Mouse (Mus musculus) liver, embryonic 15.5 days (tissue): ENCODE measurements around the gene Arcn1. TPM values are rescaled to one million over a fixed set of nuclear protein-coding genes. Genes with fewer than 3 reads are reported as not detected.

Source experiments
- ATAC-seq: fragments of 200-750 bp; cut with Nextera tagmentation; 2 replicates; pipeline ENCODE4 v1.8.0; 2017; ENCODE audit warnings: moderate number of reproducible peaks, mild to moderate bottlenecking, moderate library complexity; ENCODE audit not compliant: insufficient read depth
- H3K27ac ChIP-seq: fragments of 300-500 bp; sonication (generic); replicated peaks from 2 replicates; pipeline ENCODE4 v1.5.1; 2015; ENCODE audit warnings: mild to moderate bottlenecking, inconsistent platforms
- H3K27me3 ChIP-seq: fragments of 300-500 bp; sonication (generic); 2 replicates; pipeline ENCODE4 v1.6.1; 2015; ENCODE audit warnings: mild to moderate bottlenecking, inconsistent platforms
- H3K36me3 ChIP-seq: fragments of 300-500 bp; sonication (generic); replicated peaks from 2 replicates; pipeline ENCODE4 v1.6.1; 2015; ENCODE audit warnings: moderate library complexity, mild to moderate bottlenecking, inconsistent platforms
- H3K4me1 ChIP-seq: fragments of 300-500 bp; sonication (generic); replicated peaks from 2 replicates; pipeline ENCODE4 v1.6.1; 2015; ENCODE audit warnings: inconsistent platforms
- H3K4me2 ChIP-seq: fragments of 300-500 bp; sonication (generic); 2 replicates; pipeline ENCODE4 v1.6.1; 2015; ENCODE audit warnings: moderate library complexity, mild to moderate bottlenecking, inconsistent platforms
- H3K4me3 ChIP-seq: fragments of 300-500 bp; sonication (generic); replicated peaks from 2 replicates; pipeline ENCODE4 v1.5.1; 2015; ENCODE audit warnings: mild to moderate bottlenecking, inconsistent platforms
- H3K9ac ChIP-seq: fragments of 300-500 bp; sonication (generic); 2 replicates; pipeline ENCODE4 v1.6.1; 2015; ENCODE audit warnings: moderate library complexity, mild to moderate bottlenecking, inconsistent platforms
- H3K9me3 ChIP-seq: fragments of 300-500 bp; sonication (generic); replicated peaks from 2 replicates; pipeline ENCODE4 v1.6.1; 2016; ENCODE audit warnings: inconsistent platforms
- WGBS: fragments of 180-500 bp; shearing (Covaris S2); methylation state at CpG from one replicate; pipeline ENCODE4 v1.1.7; 2015; ENCODE audit warnings: mixed read lengths; ENCODE audit not compliant: insufficient replicate concordance; 5-methylcytosine and 5-hydroxymethylcytosine counted together
- polyA plus RNA-seq: library from polyadenylated mRNA; unstranded; fragments of >200 nt; fragmentation: Nextera tagmentation; extraction: Ambion mirVana; gene quantifications from 2 replicates; pipeline ENCODE4 v1.2.1, GENCODE M21; 2015

The Arcn1 gene
- polyA plus RNA-seq, 1 experiment from 2014 or later: 87.1 TPM

- Histone ChIP-seq H3K4me2 (no peak overlapping the region), H3K27ac (no peak overlapping the region), H3K27me3 (peaks cover 19% of the 10 kb centered on the region), H3K36me3 (no peaks in the 10 kb centered on the region), H3K9ac (no peak overlapping the region), H3K4me3 (no peak overlapping the region), H3K9me3 (no peaks in the 10 kb centered on the region), H3K4me1 (peaks cover 9% of the 10 kb centered on the region)
- 51% methylated on average over 10 of the region's 10 CpGs for WGBS
- no peak for ATAC-seq
Measured at GRCm38 (mm10) chr9:44726431-44727146, 41.1 kb downstream of the Arcn1 start.

- no peaks in the 10 kb centered on the region for H3K9me3 ChIP-seq
- no peak overlapping the region for H3K4me2 ChIP-seq
- H3K9ac ChIP-seq: no peak overlapping the region
- WGBS: 50% methylated on average over 2 of the region's 2 CpGs
- H3K27me3 ChIP-seq: peaks cover 35% of the 10 kb centered on the region
- no peak for ATAC-seq
- H3K36me3 ChIP-seq: no peaks in the 10 kb centered on the region
- no peak overlapping the region for H3K4me3 ChIP-seq
- H3K27ac ChIP-seq: no peak overlapping the region
- H3K4me1 ChIP-seq: peaks cover 28% of the 10 kb centered on the region
Measured at GRCm38 (mm10) chr9:44724665-44725064, 43.0 kb downstream of the Arcn1 start.

GRCm38 (mm10) chr9:44724223-44724622, 43.4 kb downstream of the Arcn1 start:
- 64% methylated on average over 6 of the region's 6 CpGs for WGBS
- Histone ChIP-seq H3K36me3 (no peaks in the 10 kb centered on the region), H3K9me3 (no peaks in the 10 kb centered on the region), H3K4me1 (peaks cover 33% of the 10 kb centered on the region), H3K27ac (no peak overlapping the region), H3K27me3 (peaks cover 35% of the 10 kb centered on the region), H3K4me2 (no peak overlapping the region), H3K9ac (no peak overlapping the region), H3K4me3 (no peak overlapping the region)
- ATAC-seq: no peak

GRCm38 (mm10) chr9:44723521-44724041, 44.1 kb downstream of the Arcn1 start:
- Histone ChIP-seq H3K4me1 (peaks cover 39% of the 10 kb centered on the region), H3K9ac (no peak overlapping the region), H3K4me2 (no peak overlapping the region), H3K9me3 (no peaks in the 10 kb centered on the region), H3K36me3 (no peaks in the 10 kb centered on the region), H3K27me3 (peaks cover 35% of the 10 kb centered on the region), H3K4me3 (no peak overlapping the region), H3K27ac (no peak overlapping the region; the same call in 1 of the 2 replicates)
- no peak for ATAC-seq
- WGBS: 58% methylated on average over 11 of the region's 11 CpGs

- no peak for ATAC-seq
- Histone ChIP-seq H3K27ac (no peak overlapping the region; the same call in 1 of the 2 replicates), H3K27me3 (peaks cover 35% of the 10 kb centered on the region), H3K36me3 (no peaks in the 10 kb centered on the region), H3K4me2 (no peak overlapping the region), H3K4me3 (no peak overlapping the region), H3K9ac (no peak overlapping the region), H3K9me3 (no peaks in the 10 kb centered on the region), H3K4me1 (peaks cover 42% of the 10 kb centered on the region)
- WGBS: 28% methylated on average over 7 of the region's 7 CpGs
Measured at GRCm38 (mm10) chr9:44723008-44723407, 44.6 kb downstream of the Arcn1 start.

- peaks cover 35% of the 10 kb centered on the region for H3K27me3 ChIP-seq
- H3K36me3 ChIP-seq: no peaks in the 10 kb centered on the region
- no peak overlapping the region for H3K4me2 ChIP-seq
- no peak for ATAC-seq
- peaks cover 45% of the 10 kb centered on the region for H3K4me1 ChIP-seq
- 57% methylated on average over 7 of the region's 7 CpGs for WGBS
- no peak overlapping the region for H3K9ac ChIP-seq
- no peak overlapping the region for H3K4me3 ChIP-seq
- no peaks in the 10 kb centered on the region for H3K9me3 ChIP-seq
- no peak overlapping the region for H3K27ac ChIP-seq
Measured at GRCm38 (mm10) chr9:44722575-44722974, 45.1 kb downstream of the Arcn1 start.

- Histone ChIP-seq H3K27ac (no peak overlapping the region), H3K36me3 (no peaks in the 10 kb centered on the region), H3K9me3 (no peaks in the 10 kb centered on the region), H3K4me1 (peaks cover 51% of the 10 kb centered on the region), H3K4me2 (peak overlapping the region; percentile 74; the same call in 1 of the 2 replicates), H3K4me3 (no peak overlapping the region), H3K9ac (no peak overlapping the region), H3K27me3 (peaks cover 31% of the 10 kb centered on the region)
- 0 out of 2 replicates have a peak, but pooled peaks have one; percentile 3 for ATAC-seq
- WGBS: 64% methylated on average over 3 of the region's 3 CpGs
Measured at GRCm38 (mm10) chr9:44721877-44722186, 45.8 kb downstream of the Arcn1 start.

- peak overlapping the region; percentile 74 for H3K4me2 ChIP-seq
- H3K4me3 ChIP-seq: peak overlapping the region; percentile 55
- no peaks in the 10 kb centered on the region for H3K36me3 ChIP-seq
- H3K27me3 ChIP-seq: peaks cover 31% of the 10 kb centered on the region
- no peak overlapping the region for H3K27ac ChIP-seq
- H3K9ac ChIP-seq: peak overlapping the region; percentile 25; the same call in 1 of the 2 replicates
- peak; percentile 73 for ATAC-seq
- 2% methylated on average over 39 of the region's 40 CpGs for WGBS
- no peaks in the 10 kb centered on the region for H3K9me3 ChIP-seq
- peaks cover 51% of the 10 kb centered on the region for H3K4me1 ChIP-seq
Measured at GRCm38 (mm10) chr9:44721154-44721876, 46.3 kb downstream of the Arcn1 start.

GRCm38 (mm10) chr9:44720358-44721153, 47.1 kb downstream of the Arcn1 start:
- Histone ChIP-seq H3K27me3 (peaks cover 31% of the 10 kb centered on the region), H3K4me3 (peak overlapping the region; percentile 55), H3K27ac (no peak overlapping the region), H3K36me3 (no peaks in the 10 kb centered on the region), H3K9ac (peak overlapping the region; percentile 25; the same call in 1 of the 2 replicates), H3K4me2 (peak overlapping the region; percentile 74), H3K4me1 (peaks cover 51% of the 10 kb centered on the region), H3K9me3 (no peaks in the 10 kb centered on the region)
- no peak for ATAC-seq
- WGBS: 15% methylated on average over 9 of the region's 9 CpGs

GRCm38 (mm10) chr9:44719632-44720357, 47.9 kb downstream of the Arcn1 start:
- H3K4me1 ChIP-seq: peaks cover 51% of the 10 kb centered on the region
- ATAC-seq: no peak
- no peak overlapping the region for H3K9ac ChIP-seq

More at GRCm38 (mm10) chr9:44719632-44720357, 47.9 kb downstream of the Arcn1 start:
- WGBS: 78% methylated on average over 8 of the region's 8 CpGs
- Histone ChIP-seq H3K27ac (no peak overlapping the region), H3K4me2 (no peak overlapping the region; the same call in 1 of the 2 replicates), H3K9me3 (no peaks in the 10 kb centered on the region), H3K36me3 (no peaks in the 10 kb centered on the region), H3K4me3 (no peak overlapping the region), H3K27me3 (peaks cover 31% of the 10 kb centered on the region)
